Mouse (Mus musculus): Measurements from ENCODE around the gene Kalrn. TPM values are rescaled to one million over a fixed set of nuclear protein-coding genes. Genes with fewer than 3 reads are reported as not detected.

Gene Kalrn
- polyA plus RNA-seq, 1 experiment from 2014 or later = 24.6 TPM

GRCm38 (mm10) chr16:34456314-34456713, 117.0 kb downstream of the Kalrn start:
- WGBS = 41% methylated on average over 7 of the region's 7 CpGs
- H3K9me3 ChIP-seq = no peaks in the 10 kb centered on the region
- no peak overlapping the region for H3K4me2 ChIP-seq
- no peaks in the 10 kb centered on the region for H3K36me3 ChIP-seq
- no peaks in the 10 kb centered on the region for H3K27me3 ChIP-seq
- no peak overlapping the region for H3K9ac ChIP-seq
- peaks cover 13% of the 10 kb centered on the region for H3K4me1 ChIP-seq (replicated peaks)
- H3K27ac ChIP-seq (replicated peaks) = no peak overlapping the region
- no peak overlapping the region for H3K4me3 ChIP-seq
- peak; percentile 80 for ATAC-seq (ENCODE audit: low FRiP score, low read depth)

GRCm38 (mm10) chr16:34445666-34446065, 127.7 kb downstream of the Kalrn start:
- ATAC-seq (ENCODE audit: low FRiP score, low read depth) = no peak
- H3K4me2 ChIP-seq = no peak overlapping the region
- no peaks in the 10 kb centered on the region for H3K27me3 ChIP-seq
- no peaks in the 10 kb centered on the region for H3K36me3 ChIP-seq
- H3K27ac ChIP-seq (replicated peaks) = no peak overlapping the region
- H3K4me3 ChIP-seq = no peak overlapping the region
- WGBS = 71% methylated on average over 7 of the region's 7 CpGs
- H3K9me3 ChIP-seq = no peaks in the 10 kb centered on the region
- H3K4me1 ChIP-seq (replicated peaks) = peaks cover 24% of the 10 kb centered on the region
- no peak overlapping the region for H3K9ac ChIP-seq

- no peak for ATAC-seq (ENCODE audit: low FRiP score, low read depth)
- Histone ChIP-seq H3K27me3 (no peaks in the 10 kb centered on the region), H3K36me3 (no peaks in the 10 kb centered on the region), H3K4me2 (no peak overlapping the region), H3K4me1 (replicated peaks) (peaks cover 27% of the 10 kb centered on the region), H3K9me3 (no peaks in the 10 kb centered on the region), H3K4me3 (no peak overlapping the region), H3K9ac (no peak overlapping the region), H3K27ac (replicated peaks) (peak overlapping the region; percentile 46; the same call in 1 of the 2 replicates)
- 86% methylated on average over 2 of the region's 2 CpGs for WGBS
Measured at GRCm38 (mm10) chr16:34441704-34442103, 131.6 kb downstream of the Kalrn start.

GRCm38 (mm10) chr16:34440994-34441414, 132.3 kb downstream of the Kalrn start:
- H3K9ac ChIP-seq = no peak overlapping the region

GRCm38 (mm10) chr16:34440019-34440615, 133.2 kb downstream of the Kalrn start:
- WGBS = 65% methylated on average over 8 of the region's 8 CpGs
- Histone ChIP-seq H3K27me3 (no peaks in the 10 kb centered on the region), H3K4me1 (replicated peaks) (peaks cover 22% of the 10 kb centered on the region), H3K36me3 (no peaks in the 10 kb centered on the region), H3K9ac (no peak overlapping the region), H3K27ac (replicated peaks) (peak overlapping the region; percentile 46; the same call in 1 of the 2 replicates), H3K4me3 (no peak overlapping the region), H3K4me2 (no peak overlapping the region), H3K9me3 (no peaks in the 10 kb centered on the region)
- no peak for ATAC-seq (ENCODE audit: low FRiP score, low read depth)

More at GRCm38 (mm10) chr16:34440994-34441414, 132.3 kb downstream of the Kalrn start:
- no peak overlapping the region for H3K4me2 ChIP-seq
- H3K27ac ChIP-seq (replicated peaks) = peak overlapping the region; percentile 46; the same call in 1 of the 2 replicates
- no peaks in the 10 kb centered on the region for H3K27me3 ChIP-seq
- peak; percentile 84 for ATAC-seq (ENCODE audit: low FRiP score, low read depth)
- no peaks in the 10 kb centered on the region for H3K9me3 ChIP-seq
- no peaks in the 10 kb centered on the region for H3K36me3 ChIP-seq
- H3K4me1 ChIP-seq (replicated peaks) = peaks cover 24% of the 10 kb centered on the region
- no peak overlapping the region for H3K4me3 ChIP-seq
- 17% methylated on average over 4 of the region's 4 CpGs for WGBS

- ATAC-seq (ENCODE audit: low FRiP score, low read depth) = no peak
- WGBS = 53% methylated on average over 5 of the region's 5 CpGs
- H3K4me1 ChIP-seq (replicated peaks) = peaks cover 34% of the 10 kb centered on the region
Measured at GRCm38 (mm10) chr16:34430131-34430530, 143.2 kb downstream of the Kalrn start.

GRCm38 (mm10) chr16:34427654-34428053, 145.7 kb downstream of the Kalrn start:
- H3K4me1 ChIP-seq (replicated peaks) = peaks cover 39% of the 10 kb centered on the region

More at GRCm38 (mm10) chr16:34430131-34430530, 143.2 kb downstream of the Kalrn start:
- Histone ChIP-seq H3K9ac (no peak overlapping the region), H3K27me3 (no peaks in the 10 kb centered on the region), H3K9me3 (no peaks in the 10 kb centered on the region), H3K36me3 (no peaks in the 10 kb centered on the region), H3K27ac (replicated peaks) (no peak overlapping the region), H3K4me3 (no peak overlapping the region), H3K4me2 (no peak overlapping the region)

GRCm38 (mm10) chr16:34421473-34421872, 151.9 kb downstream of the Kalrn start:
- Histone ChIP-seq H3K27me3 (no peaks in the 10 kb centered on the region), H3K4me3 (no peak overlapping the region), H3K9ac (no peak overlapping the region), H3K4me1 (replicated peaks) (peaks cover 45% of the 10 kb centered on the region), H3K36me3 (no peaks in the 10 kb centered on the region), H3K9me3 (no peaks in the 10 kb centered on the region), H3K4me2 (no peak overlapping the region), H3K27ac (replicated peaks) (no peak overlapping the region)
- 74% methylated on average over 6 of the region's 6 CpGs for WGBS
- no peak for ATAC-seq (ENCODE audit: low FRiP score, low read depth)

More at GRCm38 (mm10) chr16:34427654-34428053, 145.7 kb downstream of the Kalrn start:
- Histone ChIP-seq H3K4me2 (no peak overlapping the region), H3K9ac (no peak overlapping the region), H3K36me3 (no peaks in the 10 kb centered on the region), H3K4me3 (no peak overlapping the region), H3K27ac (replicated peaks) (no peak overlapping the region), H3K27me3 (no peaks in the 10 kb centered on the region), H3K9me3 (no peaks in the 10 kb centered on the region)
- no peak for ATAC-seq (ENCODE audit: low FRiP score, low read depth)
- WGBS = 47% methylated on average over 5 of the region's 5 CpGs

GRCm38 (mm10) chr16:34417966-34418365, 155.4 kb downstream of the Kalrn start:
- Histone ChIP-seq H3K27ac (replicated peaks) (no peak overlapping the region), H3K9me3 (no peaks in the 10 kb centered on the region), H3K4me2 (no peak overlapping the region), H3K4me3 (no peak overlapping the region), H3K27me3 (no peaks in the 10 kb centered on the region), H3K36me3 (no peaks in the 10 kb centered on the region), H3K9ac (no peak overlapping the region), H3K4me1 (replicated peaks) (peaks cover 53% of the 10 kb centered on the region)
- ATAC-seq (ENCODE audit: low FRiP score, low read depth) = no peak
- WGBS = 23% methylated on average over 3 of the region's 3 CpGs

- no peak overlapping the region for H3K4me3 ChIP-seq
- H3K4me1 ChIP-seq (replicated peaks) = peaks cover 55% of the 10 kb centered on the region
- ATAC-seq (ENCODE audit: low FRiP score, low read depth) = no peak
- H3K36me3 ChIP-seq = no peaks in the 10 kb centered on the region
- WGBS = 75% methylated on average over 3 of the region's 3 CpGs
- no peak overlapping the region for H3K4me2 ChIP-seq
- no peaks in the 10 kb centered on the region for H3K27me3 ChIP-seq
- H3K9me3 ChIP-seq = no peaks in the 10 kb centered on the region
- no peak overlapping the region for H3K9ac ChIP-seq
- no peak overlapping the region for H3K27ac ChIP-seq (replicated peaks)
Measured at GRCm38 (mm10) chr16:34417383-34417782, 155.9 kb downstream of the Kalrn start.

- Histone ChIP-seq H3K4me1 (replicated peaks) (peaks cover 45% of the 10 kb centered on the region), H3K27me3 (no peaks in the 10 kb centered on the region), H3K9ac (no peak overlapping the region), H3K27ac (replicated peaks) (peak overlapping the region; percentile 48), H3K36me3 (no peaks in the 10 kb centered on the region), H3K4me2 (no peak overlapping the region), H3K9me3 (no peaks in the 10 kb centered on the region), H3K4me3 (no peak overlapping the region)
- ATAC-seq (ENCODE audit: low FRiP score, low read depth) = no peak
- WGBS = 59% methylated on average over 7 of the region's 7 CpGs
Measured at GRCm38 (mm10) chr16:34414581-34414980, 158.8 kb downstream of the Kalrn start.

- Histone ChIP-seq H3K4me1 (replicated peaks) (peaks cover 45% of the 10 kb centered on the region), H3K27ac (replicated peaks) (peak overlapping the region; percentile 48), H3K9me3 (no peaks in the 10 kb centered on the region), H3K9ac (no peak overlapping the region), H3K36me3 (no peaks in the 10 kb centered on the region), H3K4me2 (0 out of 2 replicates have a peak overlapping the region, but pooled peaks have one; percentile 13), H3K27me3 (no peaks in the 10 kb centered on the region), H3K4me3 (no peak overlapping the region)
- ATAC-seq (ENCODE audit: low FRiP score, low read depth) = peak; percentile 84
- WGBS = 12% methylated on average over 10 of the region's 10 CpGs
Measured at GRCm38 (mm10) chr16:34413868-34414333, 159.4 kb downstream of the Kalrn start.

Measured in hindbrain, embryonic 15.5 days (tissue).